Mouse (Mus musculus) liver, embryonic 14.5 days (tissue): ENCODE results near the gene Commd1.

Source experiments
- CTCF ChIP-seq: IDR thresholded peaks from 2 replicates; pipeline ENCODE4 v1.5.1; 2016; ENCODE audit warnings: antibody characterized with exemption, low read depth, control low read depth
- EP300 ChIP-seq: IDR thresholded peaks from 2 replicates; pipeline ENCODE4 v1.6.1; 2016; ENCODE audit warnings: antibody characterized with exemption, low read depth

DNA sequence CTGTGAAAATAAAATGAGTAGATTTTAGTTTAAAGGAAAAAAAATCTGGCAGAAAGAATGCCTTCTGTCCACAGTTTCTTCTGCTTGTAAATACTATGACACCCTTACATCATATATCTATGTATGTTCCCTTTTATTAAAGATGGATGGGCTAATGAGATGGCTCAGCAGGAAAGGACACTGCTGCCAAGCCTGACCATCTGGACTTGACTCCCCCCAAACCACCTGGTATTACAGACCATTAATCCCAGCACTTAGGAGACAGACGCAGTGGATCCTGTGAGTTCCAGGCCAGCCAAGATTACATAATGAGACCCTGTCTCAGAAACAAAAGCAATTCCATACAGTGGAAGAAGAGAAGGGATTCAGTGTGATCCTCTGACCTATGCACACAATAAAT, 3.5 kb downstream of the Commd1 start:
- TF ChIP-seq CTCF, result no peak
- TF ChIP-seq EP300, result no peak
